Mouse (Mus musculus) heart, embryonic 11.5 days (tissue): ENCODE results near the gene Snta1. TPM values are rescaled to one million over a fixed set of nuclear protein-coding genes. Genes with fewer than 3 reads are reported as not detected.

Experiments
- ATAC-seq: fragments of 200-750 bp; cut with Nextera tagmentation; replicated peaks from 2 replicates; pipeline ENCODE4 v1.8.0; 2017; ENCODE audit warnings: moderate library complexity; ENCODE audit not compliant: insufficient number of reproducible peaks, low FRiP score, low TSS enrichment
- H3K27ac ChIP-seq: fragments of 300-500 bp; sonication (generic); 2 replicates; pipeline ENCODE4 v1.5.1; 2014; ENCODE audit warnings: mild to moderate bottlenecking, low read depth, low read length
- H3K27me3 ChIP-seq: fragments of 300-500 bp; sonication (generic); 2 replicates; pipeline ENCODE4 v1.6.1; 2014; ENCODE audit warnings: mild to moderate bottlenecking, low read length, mixed read lengths; ENCODE audit not compliant: control insufficient read depth, insufficient read depth
- H3K36me3 ChIP-seq: fragments of 300-500 bp; sonication (generic); 2 replicates; pipeline ENCODE4 v1.6.1; 2014; ENCODE audit warnings: mild to moderate bottlenecking, low read length, moderate library complexity, mixed read lengths; ENCODE audit not compliant: control insufficient read depth, insufficient read depth
- H3K4me1 ChIP-seq: fragments of 300-500 bp; sonication (generic); 2 replicates; pipeline ENCODE4 v1.6.1; 2014; ENCODE audit warnings: low read length; ENCODE audit not compliant: control insufficient read depth, insufficient read depth
- H3K4me2 ChIP-seq: fragments of 300-500 bp; sonication (generic); 2 replicates; pipeline ENCODE4 v1.6.1; 2014; ENCODE audit warnings: mild to moderate bottlenecking, moderate library complexity
- H3K4me3 ChIP-seq: fragments of 300-500 bp; sonication (generic); 2 replicates; pipeline ENCODE4 v1.5.1; 2014; ENCODE audit warnings: low read depth, low read length
- H3K9ac ChIP-seq: fragments of 300-500 bp; sonication (generic); 2 replicates; pipeline ENCODE4 v1.6.1; 2014; ENCODE audit warnings: mild to moderate bottlenecking, low read depth, low read length, moderate library complexity
- H3K9me3 ChIP-seq: fragments of 300-500 bp; sonication (generic); replicated peaks from 2 replicates; pipeline ENCODE4 v1.6.1; 2016; ENCODE audit warnings: low read length; ENCODE audit not compliant: control insufficient read depth
- WGBS: fragments of 180-500 bp; shearing (Covaris S2); extraction: QIAGEN DNeasy Blood & Tissue Kit; methylation state at CpG from one replicate; pipeline ENCODE4 v1.1.7; 2014; ENCODE audit not compliant: insufficient replicate concordance; 5-methylcytosine and 5-hydroxymethylcytosine counted together
- polyA plus RNA-seq: library from polyadenylated mRNA; unstranded; fragments of >200 nt; fragmentation: Nextera tagmentation; extraction: Ambion mirVana; gene quantifications from 2 replicates; pipeline ENCODE4 v1.2.1, GENCODE M21; 2014

Gene Snta1
- polyA plus RNA-seq, 1 experiment from 2014 or later = 14.6 TPM

DNA sequence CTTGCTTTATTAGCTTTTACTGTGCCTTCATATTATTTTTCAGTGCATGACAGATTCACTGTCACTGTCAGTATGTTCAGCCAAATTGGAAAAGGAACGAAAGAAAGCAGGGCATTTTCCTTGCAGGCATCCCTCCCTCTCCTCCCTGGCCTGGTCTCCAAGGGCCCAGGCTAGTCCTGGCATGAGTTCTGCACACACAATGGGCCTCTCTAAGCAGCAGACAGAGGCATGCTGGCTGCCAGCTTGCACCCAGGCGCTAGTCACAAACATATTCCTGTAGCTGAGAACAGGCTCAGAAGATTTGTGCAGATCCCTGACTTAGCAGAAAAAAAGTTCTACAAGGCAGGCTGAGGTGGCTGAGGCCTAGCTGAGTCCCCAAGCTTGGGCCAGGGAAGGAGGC is 8.6 kb downstream of the Snta1 start:
- no peaks in the 10 kb centered on the region; the same call in 1 of the 2 replicates for H3K36me3 ChIP-seq
- H3K4me3 ChIP-seq = no peak overlapping the region
- no peaks in the 10 kb centered on the region for H3K9me3 ChIP-seq
- no peak overlapping the region for H3K4me2 ChIP-seq
- no peak overlapping the region for H3K27ac ChIP-seq
- 84% methylated on average over 2 of the region's 2 CpGs for WGBS
- no peaks in the 10 kb centered on the region for H3K27me3 ChIP-seq
- peaks cover 16% of the 10 kb centered on the region for H3K4me1 ChIP-seq
- ATAC-seq = no peak
- H3K9ac ChIP-seq = no peak overlapping the region

DNA sequence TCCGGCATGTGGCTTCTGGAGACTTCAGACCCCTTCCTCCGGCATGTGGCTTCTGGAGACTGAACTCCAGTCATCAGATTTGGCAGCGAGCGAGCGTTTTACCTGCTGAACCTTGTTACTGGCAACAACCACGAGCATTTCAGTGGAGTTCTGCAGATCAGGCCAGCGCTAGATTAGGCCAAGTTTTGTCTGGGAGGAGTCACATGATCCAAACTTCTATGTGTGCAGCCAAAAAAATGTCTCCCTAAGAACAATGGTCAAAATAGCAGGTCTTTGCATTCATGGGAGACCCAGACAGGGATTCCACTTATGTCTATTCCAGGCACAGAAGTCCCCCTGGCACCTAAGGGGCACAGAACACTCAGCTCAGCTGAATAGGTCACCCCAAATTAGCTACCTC is 9.6 kb downstream of the Snta1 start:
- ATAC-seq = no peak
- Histone ChIP-seq H3K4me1 (peaks cover 10% of the 10 kb centered on the region), H3K36me3 (no peaks in the 10 kb centered on the region; the same call in 1 of the 2 replicates), H3K9me3 (no peaks in the 10 kb centered on the region), H3K27me3 (no peaks in the 10 kb centered on the region), H3K27ac (no peak overlapping the region), H3K4me3 (no peak overlapping the region), H3K9ac (no peak overlapping the region), H3K4me2 (no peak overlapping the region)
- 82% methylated on average over 7 of the region's 7 CpGs for WGBS

GRCm38 (mm10) chr2:154396529-154396928 is 11.4 kb downstream of the Snta1 start:
- Histone ChIP-seq H3K4me3 (no peak overlapping the region), H3K4me1 (no peaks in the 10 kb centered on the region; the same call in 1 of the 2 replicates), H3K9me3 (no peaks in the 10 kb centered on the region), H3K9ac (no peak overlapping the region), H3K4me2 (no peak overlapping the region), H3K36me3 (no peaks in the 10 kb centered on the region; the same call in 1 of the 2 replicates), H3K27ac (no peak overlapping the region), H3K27me3 (no peaks in the 10 kb centered on the region)
- ATAC-seq = no peak
- WGBS = 79% methylated on average over 2 of the region's 2 CpGs

DNA sequence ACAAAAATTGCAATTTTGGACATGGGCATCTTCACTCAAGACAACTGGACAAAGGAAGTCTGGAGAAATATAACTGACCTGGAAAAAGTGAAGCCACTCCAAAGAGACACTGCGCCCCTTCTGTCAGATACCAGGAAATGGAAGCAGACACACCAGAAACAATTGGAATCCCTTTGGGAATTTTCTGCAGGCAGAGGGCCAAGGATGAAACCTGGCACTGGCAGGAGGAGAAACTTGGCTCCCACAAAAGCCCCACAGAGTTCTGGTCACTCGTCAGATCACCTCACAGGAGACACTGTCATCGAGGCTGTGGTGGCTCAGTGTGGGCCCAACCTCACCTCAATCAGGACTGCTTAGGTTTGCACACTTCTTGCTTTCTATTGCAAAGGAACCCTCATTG is 13.3 kb downstream of the Snta1 start:
- H3K4me3 ChIP-seq = no peak overlapping the region
- H3K27me3 ChIP-seq = no peaks in the 10 kb centered on the region
- H3K27ac ChIP-seq = no peak overlapping the region
- H3K9me3 ChIP-seq = no peaks in the 10 kb centered on the region
- ATAC-seq = no peak
- H3K4me2 ChIP-seq = no peak overlapping the region
- H3K4me1 ChIP-seq = peaks cover 14% of the 10 kb centered on the region
- no peaks in the 10 kb centered on the region for H3K36me3 ChIP-seq
- WGBS = 75% methylated on average over 3 of the region's 3 CpGs
- H3K9ac ChIP-seq = no peak overlapping the region

DNA sequence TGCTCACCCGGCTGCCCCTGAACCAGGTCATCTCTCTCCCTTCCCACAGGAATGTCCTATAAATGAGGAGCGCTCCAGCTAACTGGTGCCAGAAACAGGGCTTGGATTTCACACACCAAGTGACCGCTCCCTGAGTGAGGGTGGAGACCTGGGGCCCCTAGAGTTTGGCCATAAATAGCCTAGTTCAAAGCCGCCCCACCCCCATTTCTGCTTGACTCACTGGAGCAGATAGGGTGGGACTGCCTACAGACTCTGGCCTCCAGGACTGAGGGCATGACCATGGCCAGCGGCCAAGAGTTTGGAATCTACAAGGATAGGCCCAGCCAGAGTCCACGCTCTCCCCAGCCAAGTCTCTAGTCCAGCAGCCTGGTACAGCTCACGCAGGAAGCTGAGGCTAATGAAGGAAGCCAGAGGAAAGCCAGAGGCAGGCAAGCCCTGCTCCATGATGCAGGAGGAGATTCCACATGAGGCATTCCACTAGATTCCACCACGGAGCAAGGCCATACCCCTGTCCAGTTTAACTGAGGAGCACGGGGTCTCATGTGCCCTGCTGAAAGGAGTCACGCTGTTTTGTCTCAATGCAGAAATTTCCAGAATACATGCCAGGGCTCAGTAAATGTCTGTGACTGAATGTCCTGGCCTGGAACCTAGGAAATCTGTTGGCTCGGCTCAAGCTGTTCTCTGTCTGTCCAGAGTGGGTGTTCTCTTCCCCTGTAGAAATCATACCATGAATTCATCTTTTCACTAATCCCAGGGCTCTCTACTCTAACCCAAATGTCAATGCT is 17.5 kb downstream of the Snta1 start:
- Histone ChIP-seq H3K4me2 (peak overlapping the region; percentile 52), H3K27ac (peak overlapping the region; percentile 97)
- 40% methylated on average over 11 of the region's 11 CpGs for WGBS

GRCm38 (mm10) chr2:154379103-154379502 is 28.8 kb downstream of the Snta1 start:
- Histone ChIP-seq H3K9me3 (no peaks in the 10 kb centered on the region), H3K27me3 (no peaks in the 10 kb centered on the region), H3K27ac (no peak overlapping the region), H3K4me1 (peaks cover 3% of the 10 kb centered on the region; the same call in 1 of the 2 replicates), H3K4me3 (no peak overlapping the region), H3K4me2 (no peak overlapping the region), H3K36me3 (peaks cover 8% of the 10 kb centered on the region), H3K9ac (no peak overlapping the region)
- 84% methylated on average over 7 of the region's 7 CpGs for WGBS
- ATAC-seq = no peak

More for the DNA sequence above, 17.5 kb downstream of the Snta1 start:
- H3K27me3 ChIP-seq = no peaks in the 10 kb centered on the region
- H3K36me3 ChIP-seq = no peaks in the 10 kb centered on the region
- peak; percentile 88 for ATAC-seq
- peaks cover 20% of the 10 kb centered on the region for H3K4me1 ChIP-seq
- H3K4me3 ChIP-seq = no peak overlapping the region
- H3K9ac ChIP-seq = peak overlapping the region; percentile 46; the same call in 1 of the 2 replicates
- no peaks in the 10 kb centered on the region for H3K9me3 ChIP-seq

DNA sequence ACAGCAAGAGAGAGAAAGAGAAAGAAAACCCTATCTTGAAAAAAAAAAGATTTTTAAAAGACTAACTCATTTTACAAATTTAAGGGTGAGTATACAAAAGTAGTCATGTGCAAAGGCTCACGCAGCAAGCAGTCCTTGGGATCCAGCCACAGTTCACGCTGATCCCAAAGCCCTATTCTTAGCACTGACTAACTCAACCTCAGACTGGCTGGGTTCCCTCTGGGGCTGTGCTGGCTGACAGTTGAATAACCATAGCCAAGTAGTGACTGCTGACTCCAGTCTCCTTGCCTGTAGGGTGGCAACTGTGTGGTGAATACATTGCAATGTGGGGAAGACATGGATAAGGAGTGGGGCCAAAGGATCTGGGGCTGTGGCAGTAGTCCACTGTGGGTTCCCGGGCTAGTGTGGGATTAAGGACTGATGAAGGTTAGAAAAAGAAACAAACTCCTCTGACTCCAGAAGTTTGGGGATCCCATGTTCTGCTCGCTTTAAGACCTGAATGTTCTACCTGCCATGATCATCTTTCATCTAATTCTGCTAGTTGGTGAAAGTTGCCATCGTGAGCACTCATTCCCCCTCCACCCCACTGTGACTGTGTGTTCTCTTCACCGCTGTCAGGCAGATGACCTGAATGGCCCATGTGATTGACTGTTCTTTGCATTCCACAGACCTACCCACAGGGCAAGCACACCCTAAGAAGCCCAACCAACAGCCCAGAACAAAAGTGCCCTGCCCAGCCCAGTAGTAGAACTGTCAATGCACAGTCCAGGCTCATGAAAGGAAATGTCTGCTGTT is 32.9 kb downstream of the Snta1 start:
- Histone ChIP-seq H3K4me3 (no peak overlapping the region), H3K9ac (peak overlapping the region; percentile 24; the same call in 1 of the 2 replicates), H3K4me1 (peaks cover 3% of the 10 kb centered on the region), H3K9me3 (no peaks in the 10 kb centered on the region), H3K36me3 (peaks cover 8% of the 10 kb centered on the region), H3K27ac (no peak overlapping the region), H3K4me2 (no peak overlapping the region), H3K27me3 (no peaks in the 10 kb centered on the region)
- WGBS = 74% methylated on average over 6 of the region's 6 CpGs
- ATAC-seq = no peak

DNA sequence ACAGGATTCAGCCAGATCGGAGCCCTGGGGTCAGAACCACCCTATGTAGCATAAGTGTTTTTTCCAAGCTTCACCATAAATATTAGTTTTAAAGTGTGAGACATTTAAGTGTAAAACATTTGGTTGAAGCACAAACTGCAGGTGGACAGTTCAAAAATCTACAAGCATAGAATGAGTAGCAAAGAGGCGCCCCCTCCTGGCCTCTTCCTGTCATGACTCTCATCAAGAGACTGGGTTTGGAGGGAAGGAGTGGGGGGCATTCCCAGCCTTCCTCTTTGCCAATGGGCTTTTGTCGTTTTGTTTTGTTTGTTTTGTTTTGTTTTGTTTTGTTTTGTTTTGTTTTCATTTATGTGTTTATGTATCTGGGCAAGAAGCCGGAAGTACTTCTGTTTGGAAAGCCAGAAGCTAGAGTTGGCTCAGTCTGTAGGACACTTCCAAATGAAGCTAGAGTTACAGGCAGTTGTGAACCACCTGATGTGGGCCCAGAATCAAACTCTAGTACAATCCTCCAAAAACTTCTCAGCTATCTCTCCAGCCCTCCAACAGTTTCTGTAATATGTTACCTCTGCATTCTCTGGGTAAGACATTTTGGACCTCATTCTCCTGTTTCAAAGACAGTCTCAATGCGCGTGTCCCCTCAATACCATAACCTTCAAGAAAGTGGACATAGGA is 33.8 kb downstream of the Snta1 start:
- no peak for ATAC-seq
- Histone ChIP-seq H3K9ac (no peak overlapping the region), H3K4me2 (no peak overlapping the region), H3K4me1 (peaks cover 3% of the 10 kb centered on the region), H3K27ac (no peak overlapping the region), H3K36me3 (peaks cover 8% of the 10 kb centered on the region), H3K9me3 (no peaks in the 10 kb centered on the region), H3K27me3 (no peaks in the 10 kb centered on the region), H3K4me3 (no peak overlapping the region)
- WGBS = 58% methylated on average over 6 of the region's 6 CpGs
